Mouse (Mus musculus) kidney, postnatal 10 days (tissue): ENCODE measurements around the gene Nenf.

Experiments used
- DNase-seq: peaks from one replicate; pipeline ENCODE4 v3.0.0; 2021; ENCODE audit warnings: mixed read lengths

Nenf gene

GRCm38 (mm10) chr1:191318686-191319085 is 692 bp upstream of the Nenf start:
- DNase-seq = no peak

DNA sequence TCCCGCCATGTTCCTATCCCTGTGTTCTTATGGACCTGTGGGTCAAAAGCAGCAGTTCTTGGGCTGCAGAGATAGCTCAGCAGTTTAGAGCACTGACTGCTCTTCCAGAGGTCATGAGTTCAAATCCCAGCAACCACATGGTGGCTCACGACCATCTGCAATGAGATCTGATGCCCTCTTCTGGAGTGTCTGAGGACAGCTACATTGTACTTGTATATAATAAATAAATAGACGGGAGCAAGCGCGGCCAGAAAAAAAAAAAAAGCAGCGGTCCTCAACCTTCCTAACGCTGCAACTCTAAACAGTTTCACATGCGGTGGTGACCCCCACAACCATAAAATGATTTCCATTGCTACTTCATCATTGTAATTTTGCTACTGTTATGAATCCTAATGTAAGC is 1.2 kb downstream of the Nenf start:
- no peak for DNase-seq

DNA sequence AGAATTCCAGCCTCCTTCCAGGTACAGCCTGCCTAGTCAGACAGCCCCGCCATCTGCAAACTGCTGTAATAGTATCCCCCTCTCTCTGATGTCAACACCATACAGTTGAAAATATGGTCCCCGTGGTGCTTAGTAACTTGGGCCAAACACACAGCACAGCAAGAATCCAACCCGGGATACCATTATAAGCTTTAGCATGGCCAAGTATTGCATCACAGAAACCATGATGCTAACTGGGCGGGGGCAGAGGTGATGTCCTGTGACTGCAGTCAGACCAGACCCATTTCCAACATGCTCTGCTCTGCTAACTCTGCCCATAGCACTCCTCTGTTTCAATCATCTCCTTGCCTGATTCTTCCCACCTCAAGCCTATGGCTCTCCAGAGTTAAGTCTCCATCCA is 4.1 kb downstream of the Nenf start:
- DNase-seq = no peak

- DNase-seq = no peak
These were observed 4.8 kb downstream of the Nenf start for GRCm38 (mm10) chr1:191313158-191313557.

GRCm38 (mm10) chr1:191312513-191312941 is 5.5 kb downstream of the Nenf start:
- peak; percentile 93 for DNase-seq

GRCm38 (mm10) chr1:191311296-191311898 is 6.6 kb downstream of the Nenf start:
- no peak for DNase-seq

GRCm38 (mm10) chr1:191307766-191308455 is 10.1 kb downstream of the Nenf start:
- DNase-seq = no peak

GRCm38 (mm10) chr1:191306316-191306715 is 11.7 kb downstream of the Nenf start:
- no peak for DNase-seq

DNA sequence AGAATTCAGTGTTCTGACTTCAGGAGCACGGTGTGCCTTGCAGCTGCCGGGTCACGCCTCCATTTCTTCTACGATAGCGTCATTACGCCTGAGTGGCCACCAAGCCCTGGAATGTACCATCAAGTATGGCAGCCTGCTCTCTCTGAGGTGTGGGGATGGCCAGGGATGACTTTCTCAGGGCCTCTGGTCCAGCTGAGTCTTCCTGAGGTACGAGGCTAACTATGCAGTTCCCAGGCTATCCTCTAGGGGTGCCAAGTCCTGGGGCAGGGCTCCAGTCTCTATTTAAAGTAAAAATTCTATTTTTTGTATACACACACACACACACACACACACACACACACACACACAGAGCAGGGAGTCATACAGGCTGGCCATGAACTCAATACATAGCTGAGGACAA is 12.4 kb downstream of the Nenf start:
- DNase-seq = no peak

DNA sequence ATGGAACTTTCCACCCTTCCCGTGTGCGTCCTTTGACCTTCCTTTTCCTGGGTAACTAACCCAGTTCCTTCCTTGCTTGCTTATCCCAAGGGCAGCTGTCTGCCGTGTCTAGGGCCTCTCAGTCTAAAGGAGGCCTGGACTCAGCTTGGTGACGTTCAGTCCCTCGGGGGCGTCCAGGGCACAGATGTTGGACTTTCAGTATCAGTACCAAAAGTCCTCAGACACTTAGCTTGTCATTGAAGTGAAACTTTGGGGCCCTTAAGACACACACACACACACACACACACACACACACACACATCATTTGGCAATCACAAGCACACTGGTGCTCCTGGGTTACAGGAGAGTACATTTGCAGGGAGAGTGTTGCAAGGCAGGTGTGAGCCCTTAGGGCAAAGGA is 13.8 kb downstream of the Nenf start:
- no peak for DNase-seq

DNA sequence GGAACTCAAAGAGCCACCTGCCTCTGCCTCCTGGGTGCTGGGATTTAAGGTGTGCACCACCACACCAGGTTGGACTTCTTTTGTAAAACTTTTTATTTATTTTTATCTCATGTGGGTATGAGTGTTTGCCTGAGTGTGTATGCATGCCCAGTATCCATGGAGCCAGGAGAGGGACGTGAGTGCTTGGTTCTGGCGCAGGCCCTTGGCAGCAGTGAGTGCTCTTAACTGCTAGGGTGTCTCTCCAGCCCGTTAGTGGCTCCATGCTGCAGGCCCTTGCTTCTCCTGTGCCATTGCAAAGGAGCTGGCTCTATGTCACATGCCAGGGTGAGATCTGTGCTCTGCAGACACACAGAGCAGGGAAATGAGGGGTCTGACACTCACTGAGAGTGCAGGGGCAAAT is 14.3 kb downstream of the Nenf start:
- no peak for DNase-seq

GRCm38 (mm10) chr1:191301903-191302302 is 16.1 kb downstream of the Nenf start:
- no peak for DNase-seq

DNA sequence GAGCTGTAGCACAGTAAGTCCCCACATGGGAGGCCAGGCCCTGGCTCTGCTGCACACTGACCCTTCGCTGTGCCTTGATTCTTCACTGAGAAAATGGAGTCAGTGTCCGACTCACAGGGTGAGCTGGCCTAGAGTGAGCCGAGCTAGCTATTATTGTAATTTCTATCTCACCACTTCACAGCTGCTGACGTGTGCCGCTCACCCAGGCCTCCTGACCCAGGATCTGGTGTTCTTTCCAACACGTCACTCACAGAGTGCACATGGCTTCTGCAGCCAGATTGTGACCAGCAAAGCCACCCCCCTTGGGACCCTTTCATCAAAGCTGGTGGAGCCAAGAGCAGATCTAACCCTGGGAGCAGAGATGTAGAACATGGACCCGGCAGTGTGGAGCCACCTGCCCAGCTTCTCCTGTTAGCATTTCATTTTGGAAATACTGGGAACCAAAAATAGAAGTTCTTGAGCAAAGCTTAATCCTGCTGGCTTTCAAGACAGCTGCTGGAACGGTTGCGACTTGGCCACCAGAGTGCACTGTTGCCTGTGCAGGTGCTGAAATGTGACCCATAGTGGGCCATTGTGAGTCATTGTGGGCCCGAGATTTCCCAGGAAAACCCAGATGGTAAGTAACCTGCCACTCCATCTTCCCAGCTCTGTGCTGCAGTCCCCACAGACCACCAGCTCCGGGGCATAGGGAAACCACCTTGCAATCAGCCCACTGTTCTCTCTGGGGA is 18.6 kb downstream of the Nenf start:
- peak; percentile 72 for DNase-seq

DNA sequence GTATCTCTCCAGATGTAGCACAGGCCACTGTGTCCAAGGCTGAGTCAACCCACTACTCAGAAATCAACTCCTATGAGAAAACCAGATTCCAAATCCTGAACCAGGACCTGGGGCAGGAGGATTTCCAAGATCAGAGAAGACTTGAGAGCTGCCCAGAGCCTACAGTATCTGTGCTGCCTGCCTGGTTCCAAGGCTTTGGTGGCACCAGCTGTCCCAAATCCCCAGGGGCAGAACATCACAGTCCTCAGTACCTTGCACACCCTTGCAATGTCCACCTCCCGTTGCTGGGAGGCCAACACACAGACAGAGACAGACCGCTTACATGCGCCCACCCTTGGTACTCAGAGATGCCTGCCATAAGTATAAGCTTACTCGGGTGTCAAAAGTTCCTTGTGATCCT is 19.7 kb downstream of the Nenf start:
- DNase-seq = no peak

DNA sequence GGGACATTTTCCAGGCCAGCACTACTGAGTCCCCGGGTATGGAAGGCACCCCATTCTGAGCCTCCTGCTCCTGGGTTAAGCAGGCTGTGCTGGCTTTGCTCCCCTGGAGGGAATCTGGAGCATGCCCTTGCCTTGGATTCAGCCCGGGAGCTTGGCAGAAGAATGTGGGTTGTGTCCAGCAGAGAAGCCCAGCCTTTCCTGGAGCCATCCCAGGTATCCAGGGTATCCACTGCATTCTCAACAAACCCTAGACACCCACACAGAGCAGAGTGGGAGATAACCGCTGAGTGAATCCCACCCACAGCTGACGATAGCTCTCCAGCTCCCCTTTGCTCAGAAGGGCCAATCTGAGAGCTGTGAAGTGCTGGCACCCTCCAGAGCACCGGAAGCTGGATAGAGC is 21.5 kb downstream of the Nenf start:
- DNase-seq = peak; percentile 66

- no peak for DNase-seq
These were observed 22.2 kb downstream of the Nenf start for GRCm38 (mm10) chr1:191295784-191296183.

DNA sequence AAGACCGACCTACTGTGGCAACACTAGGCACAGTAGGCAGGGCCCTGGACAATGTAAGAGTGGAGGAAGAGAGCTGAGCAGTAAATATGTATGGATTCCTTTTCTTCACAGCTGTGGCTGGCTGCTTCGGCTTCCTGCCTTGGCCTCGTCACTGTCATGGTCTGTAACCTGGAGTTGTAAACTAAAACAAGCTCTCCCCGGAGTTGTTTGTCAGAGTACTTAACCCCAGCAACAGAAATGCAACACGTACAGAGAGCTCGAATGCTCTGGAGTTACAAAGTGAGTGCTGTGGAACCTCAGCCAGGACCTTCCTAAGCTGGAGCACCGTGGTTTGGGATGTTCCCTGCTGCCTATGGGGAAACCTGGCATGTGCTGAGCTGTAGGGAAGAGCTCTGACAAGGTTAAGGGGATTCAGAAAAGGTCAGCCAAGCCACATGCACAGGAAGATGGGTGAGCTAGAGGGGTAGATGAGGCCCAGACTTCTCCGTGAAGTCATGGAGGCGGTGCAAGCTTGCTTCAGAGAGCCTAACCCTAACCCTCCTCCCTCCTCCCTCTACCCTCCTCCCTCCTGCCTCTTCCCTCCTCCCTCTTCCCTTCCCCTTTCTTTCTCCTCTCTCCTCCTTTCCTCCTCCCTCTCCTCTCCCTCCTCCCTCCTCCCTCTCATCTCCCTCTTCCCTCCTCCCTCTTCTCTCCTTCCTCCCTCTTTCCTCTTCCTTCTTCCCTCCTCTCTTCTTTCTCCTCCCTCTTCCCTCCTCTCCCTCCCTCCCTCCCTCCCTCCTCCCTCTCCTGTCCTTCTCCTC is 23.8 kb downstream of the Nenf start:
- no peak for DNase-seq

DNA sequence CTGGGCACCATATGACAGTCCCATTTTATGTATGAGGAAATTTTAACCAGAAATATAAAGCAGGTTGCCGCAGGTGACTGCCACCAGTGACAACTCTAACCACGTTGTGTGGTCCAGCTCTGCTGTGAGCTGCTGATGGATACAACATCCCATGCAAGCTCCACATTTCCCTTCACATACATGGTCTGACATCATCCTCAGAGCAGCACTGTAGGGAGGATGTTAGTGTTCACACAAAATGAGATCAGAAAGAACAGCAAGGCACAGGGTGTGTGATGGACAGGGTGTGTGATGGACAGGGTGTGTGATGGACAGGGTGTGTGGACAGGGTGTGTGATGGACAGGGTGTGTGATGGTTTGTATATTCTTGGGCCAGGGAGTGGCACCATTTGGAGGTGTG is 24.9 kb downstream of the Nenf start:
- DNase-seq = no peak

- peak; percentile 40 for DNase-seq
These were observed 25.6 kb downstream of the Nenf start for GRCm38 (mm10) chr1:191292348-191292747.

- DNase-seq = peak; percentile 76
These were observed 29.2 kb downstream of the Nenf start for GRCm38 (mm10) chr1:191288762-191289161.

- no peak for DNase-seq
These were observed 33.5 kb downstream of the Nenf start for GRCm38 (mm10) chr1:191284502-191284901.

GRCm38 (mm10) chr1:191283110-191284040 is 34.6 kb downstream of the Nenf start:
- DNase-seq = no peak
